Mouse (Mus musculus): ENCODE measurements around the gene Fstl4. TPM values are rescaled to one million over a fixed set of nuclear protein-coding genes. Genes with fewer than 3 reads are reported as not detected.

Gene Fstl4
- total and polyA plus RNA-seq, 2 experiments from 2014 or later, result 10.9 to 11.3 TPM

GRCm38 (mm10) chr11:52816004-52816403 lies 51.6 kb downstream of the Fstl4 start:
- WGBS, result 80% methylated on average over 4 of the region's 4 CpGs
- Histone ChIP-seq H3K4me1 (ENCODE audit: insufficient read depth, low read length) (no peaks in the 10 kb centered on the region), H3K4me2 (ENCODE audit: low read depth, low read length) (no peak overlapping the region), H3K36me3 (ENCODE audit: insufficient read depth, low read length) (no peaks in the 10 kb centered on the region), H3K27ac (no peak overlapping the region), H3K9me3 (ENCODE audit: low read length) (no peaks in the 10 kb centered on the region), H3K4me3 (ENCODE audit: low read length) (no peak overlapping the region), H3K27me3 (ENCODE audit: insufficient read depth, low read length) (no peaks in the 10 kb centered on the region), H3K9ac (replicated peaks; ENCODE audit: low read length) (no peak overlapping the region)
- DNase-seq (ENCODE audit: low spot score) (no peak), ATAC-seq (no peak)
- TF ChIP-seq CTCF (IDR thresholded peaks at IDR 0.05; ENCODE audit: low read depth), result no peak

DNA sequence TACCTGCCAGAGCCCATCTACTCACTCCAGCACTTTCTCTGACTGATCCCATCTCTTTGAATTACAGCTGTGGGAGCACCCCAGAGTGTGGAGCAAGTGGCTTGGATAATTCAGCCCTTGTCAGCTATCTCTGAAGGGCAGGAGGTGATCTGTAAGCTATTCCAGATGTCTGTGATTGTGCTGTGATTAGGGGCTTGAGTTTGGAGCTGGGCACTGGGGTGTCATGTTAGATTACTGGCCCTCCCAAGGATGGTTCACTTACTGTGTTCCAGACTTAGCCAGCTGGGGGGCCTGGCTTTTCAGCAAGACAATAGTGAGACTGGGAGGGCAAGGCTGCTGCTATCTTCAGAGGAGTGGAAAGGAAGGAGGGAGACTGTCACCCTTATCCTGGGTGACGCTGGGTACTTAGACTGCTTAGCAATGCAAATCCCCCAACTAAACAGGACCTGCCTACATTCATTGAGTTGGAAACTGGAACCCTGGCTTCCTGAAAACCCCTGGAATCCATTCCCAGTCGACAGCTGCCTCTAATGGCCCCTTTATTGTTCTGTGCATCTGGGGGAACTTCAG lies 56.0 kb downstream of the Fstl4 start:
- Histone ChIP-seq H3K36me3 (ENCODE audit: insufficient read depth, low read length) (no peaks in the 10 kb centered on the region), H3K9ac (replicated peaks; ENCODE audit: low read length) (no peak overlapping the region), H3K27me3 (ENCODE audit: insufficient read depth, low read length) (no peaks in the 10 kb centered on the region), H3K27ac (no peak overlapping the region), H3K4me1 (ENCODE audit: insufficient read depth, low read length) (no peaks in the 10 kb centered on the region), H3K4me2 (ENCODE audit: low read depth, low read length) (no peak overlapping the region), H3K4me3 (ENCODE audit: low read length) (no peak overlapping the region), H3K9me3 (ENCODE audit: low read length) (no peaks in the 10 kb centered on the region)
- TF ChIP-seq CTCF (IDR thresholded peaks at IDR 0.05; ENCODE audit: low read depth), result no peak
- ATAC-seq (no peak), DNase-seq (ENCODE audit: low spot score) (no peak)
- WGBS, result 16% methylated on average over 2 of the region's 2 CpGs

DNA sequence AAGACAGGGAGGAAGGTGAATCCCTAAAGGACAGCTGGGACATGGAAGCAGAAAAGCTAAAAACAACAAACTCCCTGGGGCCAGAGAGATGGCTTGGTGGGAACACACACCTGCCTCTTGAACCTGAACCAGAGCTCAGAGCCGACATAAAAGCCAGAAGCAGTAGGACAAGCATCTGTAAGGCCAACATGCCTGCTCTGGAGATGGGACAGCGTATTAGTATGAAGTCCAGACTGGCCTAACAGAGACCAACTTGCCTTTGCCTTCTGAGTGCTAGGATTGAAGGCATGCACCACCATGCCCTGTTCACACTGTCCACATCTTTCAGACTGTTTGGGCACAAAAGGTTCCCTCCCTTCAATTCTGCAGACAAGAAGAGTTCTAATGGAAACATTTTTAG lies 62.2 kb downstream of the Fstl4 start:
- H3K9me3 ChIP-seq (ENCODE audit: low read length), result no peaks in the 10 kb centered on the region
- WGBS, result 89% methylated on average over 2 of the region's 2 CpGs
- H3K9ac ChIP-seq (replicated peaks; ENCODE audit: low read length), result no peak overlapping the region
- H3K4me1 ChIP-seq (ENCODE audit: insufficient read depth, low read length), result no peaks in the 10 kb centered on the region
- ATAC-seq (no peak), DNase-seq (ENCODE audit: low spot score) (no peak)
- no peak overlapping the region for H3K4me3 ChIP-seq (ENCODE audit: low read length)
- no peak overlapping the region for H3K4me2 ChIP-seq (ENCODE audit: low read depth, low read length)
- TF ChIP-seq CTCF (IDR thresholded peaks at IDR 0.05; ENCODE audit: low read depth), result no peak
- H3K27me3 ChIP-seq (ENCODE audit: insufficient read depth, low read length), result no peaks in the 10 kb centered on the region
- no peak overlapping the region for H3K27ac ChIP-seq
- H3K36me3 ChIP-seq (ENCODE audit: insufficient read depth, low read length), result no peaks in the 10 kb centered on the region

GRCm38 (mm10) chr11:52831631-52832310 lies 67.3 kb downstream of the Fstl4 start:
- Histone ChIP-seq H3K27ac (no peak overlapping the region), H3K9ac (replicated peaks; ENCODE audit: low read length) (no peak overlapping the region), H3K36me3 (ENCODE audit: insufficient read depth, low read length) (no peaks in the 10 kb centered on the region), H3K4me1 (ENCODE audit: insufficient read depth, low read length) (no peaks in the 10 kb centered on the region), H3K9me3 (ENCODE audit: low read length) (no peaks in the 10 kb centered on the region), H3K4me3 (ENCODE audit: low read length) (no peak overlapping the region), H3K27me3 (ENCODE audit: insufficient read depth, low read length) (no peaks in the 10 kb centered on the region), H3K4me2 (ENCODE audit: low read depth, low read length) (no peak overlapping the region)
- ATAC-seq (no peak), DNase-seq (ENCODE audit: low spot score) (peak; percentile 14)
- TF ChIP-seq CTCF (IDR thresholded peaks at IDR 0.05; ENCODE audit: low read depth), result no peak
- WGBS, result 66% methylated on average over 12 of the region's 12 CpGs

DNA sequence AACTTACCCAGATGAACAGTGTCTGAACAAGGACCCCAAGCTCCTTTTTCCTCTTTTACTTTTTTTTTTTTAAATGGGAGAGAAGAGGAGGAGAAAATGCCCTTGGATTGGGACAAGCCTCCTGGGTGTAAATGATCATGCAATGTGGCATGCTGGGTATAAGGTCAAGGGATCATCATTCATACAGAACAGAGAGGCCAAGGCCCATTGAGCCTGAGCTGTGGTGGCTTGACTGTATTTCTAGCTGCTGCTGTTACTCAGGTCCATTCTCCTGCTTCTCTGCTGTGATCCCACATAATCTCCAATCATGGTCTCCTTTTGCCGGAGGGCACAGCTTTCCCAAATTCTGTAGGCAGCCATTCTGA lies 67.9 kb downstream of the Fstl4 start:
- ATAC-seq, result no peak
- H3K4me3 ChIP-seq (ENCODE audit: low read length), result no peak overlapping the region
- WGBS, result 100% methylated on average over 1 of the region's 1 CpGs
- H3K4me1 ChIP-seq (ENCODE audit: insufficient read depth, low read length), result no peaks in the 10 kb centered on the region
- no peak overlapping the region for H3K4me2 ChIP-seq (ENCODE audit: low read depth, low read length)
- no peak overlapping the region for H3K9ac ChIP-seq (replicated peaks; ENCODE audit: low read length)
- H3K27ac ChIP-seq, result no peak overlapping the region
- TF ChIP-seq CTCF (IDR thresholded peaks at IDR 0.05; ENCODE audit: low read depth), result no peak
- no peak for DNase-seq (ENCODE audit: low spot score)
- H3K27me3 ChIP-seq (ENCODE audit: insufficient read depth, low read length), result no peaks in the 10 kb centered on the region
- H3K36me3 ChIP-seq (ENCODE audit: insufficient read depth, low read length), result no peaks in the 10 kb centered on the region
- H3K9me3 ChIP-seq (ENCODE audit: low read length), result no peaks in the 10 kb centered on the region

- ATAC-seq (no peak), DNase-seq (ENCODE audit: low spot score) (no peak)
- no peaks in the 10 kb centered on the region for H3K9me3 ChIP-seq (ENCODE audit: low read length)
- H3K36me3 ChIP-seq (ENCODE audit: insufficient read depth, low read length), result no peaks in the 10 kb centered on the region
- TF ChIP-seq CTCF (IDR thresholded peaks at IDR 0.05; ENCODE audit: low read depth), result no peak
- no peak overlapping the region for H3K9ac ChIP-seq (replicated peaks; ENCODE audit: low read length)
- H3K27me3 ChIP-seq (ENCODE audit: insufficient read depth, low read length), result no peaks in the 10 kb centered on the region
- no peak overlapping the region for H3K27ac ChIP-seq
- 91% methylated on average over 2 of the region's 2 CpGs for WGBS
- no peaks in the 10 kb centered on the region for H3K4me1 ChIP-seq (ENCODE audit: insufficient read depth, low read length)
- no peak overlapping the region for H3K4me3 ChIP-seq (ENCODE audit: low read length)
- H3K4me2 ChIP-seq (ENCODE audit: low read depth, low read length), result no peak overlapping the region
These were observed 84.3 kb downstream of the Fstl4 start for GRCm38 (mm10) chr11:52848691-52849090.

DNA sequence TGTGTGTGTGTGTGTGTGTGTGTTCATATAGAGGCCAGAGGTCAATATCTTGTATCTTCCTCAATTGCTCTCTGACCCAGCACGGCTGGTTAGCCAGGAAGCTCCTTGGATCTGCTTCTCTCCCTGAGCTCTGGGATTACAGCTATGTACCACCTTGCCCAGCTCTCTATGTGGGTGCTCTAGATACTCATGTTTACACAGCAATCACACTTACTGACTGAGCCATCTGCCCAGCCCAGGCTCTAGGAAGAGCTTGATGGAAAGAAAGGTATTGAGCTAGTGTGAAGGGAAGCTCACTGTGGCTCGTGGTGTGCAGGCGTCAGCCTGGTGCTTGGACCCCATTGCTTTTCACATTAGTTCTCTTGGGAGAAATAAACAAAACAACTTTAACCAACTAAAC lies 85.6 kb downstream of the Fstl4 start:
- no peak overlapping the region for H3K4me3 ChIP-seq (ENCODE audit: low read length)
- H3K36me3 ChIP-seq (ENCODE audit: insufficient read depth, low read length), result no peaks in the 10 kb centered on the region
- TF ChIP-seq CTCF (IDR thresholded peaks at IDR 0.05; ENCODE audit: low read depth), result no peak
- no peak overlapping the region for H3K9ac ChIP-seq (replicated peaks; ENCODE audit: low read length)
- no peaks in the 10 kb centered on the region for H3K9me3 ChIP-seq (ENCODE audit: low read length)
- DNase-seq (ENCODE audit: low spot score) (no peak), ATAC-seq (no peak)
- no peak overlapping the region for H3K4me2 ChIP-seq (ENCODE audit: low read depth, low read length)
- H3K4me1 ChIP-seq (ENCODE audit: insufficient read depth, low read length), result no peaks in the 10 kb centered on the region
- H3K27me3 ChIP-seq (ENCODE audit: insufficient read depth, low read length), result no peaks in the 10 kb centered on the region
- 80% methylated on average over 3 of the region's 3 CpGs for WGBS
- H3K27ac ChIP-seq, result no peak overlapping the region
